In the genomic region with DNA sequence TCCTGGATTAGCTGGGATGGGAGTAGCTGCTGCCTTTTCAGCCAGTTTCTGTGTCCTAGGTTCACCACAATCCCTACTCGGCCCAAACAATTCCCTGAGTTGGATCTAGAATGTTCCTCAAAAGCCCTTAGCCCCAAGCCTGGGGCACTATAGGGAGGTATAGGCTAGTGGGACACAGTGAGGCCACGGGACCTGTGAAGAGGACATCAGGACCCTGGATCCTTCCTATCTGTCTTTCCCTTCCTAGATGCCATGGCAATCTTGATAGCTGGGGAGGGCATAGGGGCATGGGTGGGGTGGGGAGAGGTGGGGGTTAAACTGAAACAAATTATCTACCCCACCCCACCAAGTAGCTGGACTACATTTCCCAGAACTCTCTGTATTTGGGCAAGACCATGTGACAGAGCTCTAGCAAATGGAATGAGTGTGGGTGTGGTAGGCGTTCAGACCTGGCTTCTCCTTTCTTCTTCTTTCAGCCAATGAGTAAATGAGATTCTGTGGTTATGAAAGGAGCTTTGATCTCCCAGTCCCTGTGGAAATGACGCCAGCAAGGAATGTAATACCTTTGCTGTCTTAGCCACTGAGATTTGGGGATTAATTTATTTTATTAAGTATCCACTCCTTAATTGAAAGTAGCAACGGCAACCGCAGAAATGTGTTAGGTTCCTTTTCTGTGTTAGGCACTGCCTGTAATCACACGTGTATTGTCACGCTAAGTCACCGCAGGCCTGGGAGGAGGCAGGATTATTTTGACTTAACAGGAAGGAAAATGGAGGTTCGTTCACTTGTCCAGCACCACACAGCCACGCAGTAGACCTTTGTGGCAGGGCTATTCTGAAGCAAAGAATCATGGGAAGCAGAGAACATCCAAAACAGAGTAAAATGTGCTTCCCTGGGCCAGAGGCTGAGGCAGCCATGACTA, we compare ENCODE assay signal across 16 mouse cellular contexts.
DNase-seq lines count a peak whose midpoint lies in the region; ATAC-seq and TF ChIP-seq lines count a peak whose summit lies in the region.
"Had no signal": no experiment of that assay in that cellular context is flagged by ENCODE, and none has a peak within 500 bp of the region (broad histone marks: within the 10 kb centered on the region; RNA-seq: fewer than 3 reads in every experiment).

No protein-coding gene starts in this region.

- no peaks in the 10 kb centered on the region for H3K9me3 ChIP-seq in CH12.LX (replicated peaks; ENCODE audit: low read length)
- H3K9me3 ChIP-seq in forebrain, embryonic 13.5 days (replicated peaks), result no peaks in the 10 kb centered on the region
- H3K9me3 ChIP-seq in limb, embryonic 12.5 days, result 0 out of 2 replicates have a peak, but pooled peaks cover 3% of the 10 kb centered on the region
- H3K9me3 ChIP-seq: heart, embryonic 10.5 days; liver, embryonic 13.5 days had no signal

- H3K9ac ChIP-seq in CH12.LX (ENCODE audit: insufficient read depth, low read depth), result no peak overlapping the region
- H3K9ac ChIP-seq in forebrain, embryonic 13.5 days, result no peak overlapping the region
- no peak overlapping the region for H3K9ac ChIP-seq in limb, embryonic 12.5 days (replicated peaks)
- H3K9ac ChIP-seq: liver, embryonic 13.5 days had no signal

- no peak for ATAC-seq in cerebellum, adult (ENCODE audit: insufficient number of reproducible peaks, low FRiP score, low TSS enrichment)
- peak; percentile 82 for ATAC-seq in forebrain, embryonic 13.5 days
- peak; percentile 26; the same call in 1 of the 2 replicates for ATAC-seq in limb, embryonic 12.5 days (ENCODE audit: insufficient number of reproducible peaks, insufficient read depth, low FRiP score, low TSS enrichment, low read depth)

- peak overlapping the region; percentile 97 for H3K27ac ChIP-seq in cerebellum, adult 2 months (ENCODE audit: insufficient read depth, low read length)
- no peak overlapping the region for H3K27ac ChIP-seq in CH12.LX (ENCODE audit: insufficient read depth, low read depth)
- no peak overlapping the region for H3K27ac ChIP-seq in forebrain, embryonic 13.5 days
- no peak overlapping the region for H3K27ac ChIP-seq in limb, embryonic 12.5 days
- H3K27ac ChIP-seq: gastrocnemius, adult 2 months; heart, embryonic 10.5 days; liver, embryonic 13.5 days; macrophage had no signal

- TF ChIP-seq CTCF in cerebellum, adult 2 months (IDR thresholded peaks at IDR 0.05; ENCODE audit: borderline replicate concordance, insufficient read depth, low read depth, low read length), result no peak
- TF ChIP-seq CTCF in CH12.LX (conservative IDR thresholded peaks at IDR 0.05 in 1 of 2, IDR thresholded peaks at IDR 0.05 in 1 of 2; ENCODE audit: low read depth in 2 of 2, low read length in 2 of 2), result no peak

- H3K4me2 ChIP-seq in CH12.LX (ENCODE audit: insufficient read depth, low read depth, poor library complexity, severe bottlenecking), result no peak overlapping the region
- H3K4me2 ChIP-seq in forebrain, embryonic 13.5 days, result no peak overlapping the region
- H3K4me2 ChIP-seq in limb, embryonic 12.5 days, result no peak overlapping the region
- H3K4me2 ChIP-seq: liver, embryonic 13.5 days had no signal

- DNase-seq in cerebellum, adult 2 months, result peak; percentile 32 to 65
- DNase-seq in CH12.LX (ENCODE audit: extremely low read depth), result no peak
- DNase-seq in adrenal gland, adult 2 months, result no peak
- DNase-seq in layer of hippocampus, postnatal 10 days (ENCODE audit: low spot score in 2 of 2), result no peak
- DNase-seq in adrenal gland, adult (ENCODE audit: inconsistent age in 2 of 2, low spot score in 1 of 2), result no peak
- DNase-seq: gastrocnemius, adult 2 months; heart, postnatal 4 days; kidney, adult 8-10 months; liver, embryonic 13.5 days had no signal

- dilution Hi-C loops in CH12.LX (cut with MboI; ENCODE audit: extremely low pct_ligation_motif_present, extremely low pct_unique_long_range_greater_than_20kb, low sequenced_read_pairs), result no loop called here

- TF ChIP-seq EP300 in CH12.LX (IDR thresholded peaks at IDR 0.05; ENCODE audit: low read length), result no peak

- H3K27me3 ChIP-seq in cerebellum, adult 2 months (ENCODE audit: control insufficient read depth, insufficient read depth, low read length), result no peaks in the 10 kb centered on the region
- peaks cover 5% of the 10 kb centered on the region for H3K27me3 ChIP-seq in CH12.LX (replicated peaks)
- no peaks in the 10 kb centered on the region for H3K27me3 ChIP-seq in forebrain, embryonic 13.5 days
- H3K27me3 ChIP-seq in limb, embryonic 12.5 days, result 0 out of 2 replicates have a peak, but pooled peaks cover 2% of the 10 kb centered on the region
- H3K27me3 ChIP-seq: liver, embryonic 13.5 days had no signal

- in situ Hi-C loops in CH12.LX (cut with MboI; ENCODE audit: low pct_ligation_motif_present, low pct_unique_long_range_greater_than_20kb, low sequenced_read_pairs), result no loop called here

- no peak overlapping the region for H3K4me3 ChIP-seq in cerebellum, adult 2 months (replicated peaks; ENCODE audit: insufficient read depth, low read depth, low read length)
- H3K4me3 ChIP-seq in CH12.LX (replicated peaks in 1 of 3; ENCODE audit: low read depth in 2 of 3, low read length in 2 of 3, poor library complexity in 1 of 3), result no peak overlapping the region
- no peak overlapping the region for H3K4me3 ChIP-seq in forebrain, embryonic 13.5 days
- H3K4me3 ChIP-seq in limb, embryonic 12.5 days (replicated peaks), result no peak overlapping the region
- H3K4me3 ChIP-seq: gastrocnemius, adult 2 months; heart, embryonic 10.5 days; liver, embryonic 13.5 days; myocyte had no signal

- no peak for TF ChIP-seq POLR2A in cerebellum, adult 2 months (IDR thresholded peaks at IDR 0.05; ENCODE audit: borderline replicate concordance, insufficient read depth, low read length)
- TF ChIP-seq POLR2A in CH12.LX (IDR thresholded peaks at IDR 0.05; ENCODE audit: low read depth, low read length), result no peak

- 70% methylated on average over 11 of the region's 11 CpGs for WGBS in cerebellum, adult 2 months
- WGBS in forebrain, embryonic 13.5 days, result 67% methylated on average over 11 of the region's 11 CpGs
- WGBS in limb, embryonic 12.5 days, result 71% methylated on average over 11 of the region's 11 CpGs

- H3K4me1 ChIP-seq in cerebellum, adult 2 months (ENCODE audit: control insufficient read depth, insufficient read depth, low read length), result peaks cover 49% of the 10 kb centered on the region
- H3K4me1 ChIP-seq in CH12.LX (ENCODE audit: control insufficient read depth in 1 of 2, insufficient read depth in 2 of 2), result no peaks in the 10 kb centered on the region
- H3K4me1 ChIP-seq in forebrain, embryonic 13.5 days, result peaks cover 8% of the 10 kb centered on the region
- H3K4me1 ChIP-seq in limb, embryonic 12.5 days (replicated peaks), result peaks cover 8% of the 10 kb centered on the region
- H3K4me1 ChIP-seq: heart, embryonic 10.5 days; liver, embryonic 13.5 days had no signal

- no peaks in the 10 kb centered on the region for H3K36me3 ChIP-seq in CH12.LX (replicated peaks in 1 of 2; ENCODE audit: control insufficient read depth in 1 of 2, insufficient read depth in 1 of 2, low read length in 1 of 2)
- H3K36me3 ChIP-seq in forebrain, embryonic 13.5 days (ENCODE audit: poor library complexity, severe bottlenecking), result no peaks in the 10 kb centered on the region
- no peaks in the 10 kb centered on the region for H3K36me3 ChIP-seq in limb, embryonic 12.5 days
- H3K36me3 ChIP-seq: G1E; heart, embryonic 10.5 days; liver, embryonic 13.5 days had no signal

- no peak for TF ChIP-seq RAD21 in CH12.LX (IDR thresholded peaks at IDR 0.05; ENCODE audit: low read depth, low read length)

- H3K79me2 ChIP-seq in CH12.LX (replicated peaks; ENCODE audit: control insufficient read depth, extremely low read depth, insufficient read depth, poor library complexity, severe bottlenecking), result no peaks in the 10 kb centered on the region

TF ChIP-seq in CH12.LX, 34 proteins besides CTCF, POLR2A, EP300 and RAD21:
- TF ChIP-seq PAX5 (IDR thresholded peaks at IDR 0.05; ENCODE audit: low read length) (no peak), HCFC1 (IDR thresholded peaks at IDR 0.05; ENCODE audit: low read depth, low read length) (peak; percentile 84), KAT2A (IDR thresholded peaks at IDR 0.05; ENCODE audit: insufficient replicate concordance, low read length) (0 out of 2 replicates have a peak, but pooled peaks have one; percentile 52), USF1 (IDR thresholded peaks at IDR 0.05; ENCODE audit: low read depth, low read length) (peak; percentile 71), MAX (IDR thresholded peaks at IDR 0.05; ENCODE audit: low read length) (no peak), USF2 (conservative IDR thresholded peaks at IDR 0.05; ENCODE audit: low read depth, low read length) (peak; percentile 69), MEF2A (IDR thresholded peaks at IDR 0.05; ENCODE audit: borderline replicate concordance, low read depth, low read length) (no peak)

Comparison
In these comparisons a context has a peak if more than half of its experiments do, and no peak if none do; other contexts are left out.
1. DNase-seq: peak in cerebellum, adult 2 months (2 of 2); none in CH12.LX (single experiment), adrenal gland, adult 2 months (single experiment), layer of hippocampus, postnatal 10 days (0 of 2) and adrenal gland, adult (0 of 2).